Mouse (Mus musculus) G1E (cell line): Measurements from ENCODE around the gene Gdpd3.

Experiments
- CTCF ChIP-seq: IDR thresholded peaks from 2 replicates; pipeline ENCODE4 v1.5.1; 2012; ENCODE audit warnings: low read depth, low read length, inconsistent platforms, mixed read lengths
- GATA1 ChIP-seq: IDR thresholded peaks from 2 replicates; pipeline ENCODE4 v1.6.1; 2012; ENCODE audit warnings: borderline replicate concordance, low read length, inconsistent platforms, mixed read lengths
- POLR2AphosphoS5 ChIP-seq: IDR thresholded peaks from 2 replicates; pipeline ENCODE4 v1.6.1; 2012; ENCODE audit warnings: low read depth, low read length, inconsistent platforms; ENCODE audit not compliant: insufficient replicate concordance
- TAL1 ChIP-seq: conservative IDR thresholded peaks from 2 replicates; pipeline ENCODE4 v1.6.1; 2012; ENCODE audit warnings: low read depth, low read length, inconsistent platforms, mixed read lengths

DNA sequence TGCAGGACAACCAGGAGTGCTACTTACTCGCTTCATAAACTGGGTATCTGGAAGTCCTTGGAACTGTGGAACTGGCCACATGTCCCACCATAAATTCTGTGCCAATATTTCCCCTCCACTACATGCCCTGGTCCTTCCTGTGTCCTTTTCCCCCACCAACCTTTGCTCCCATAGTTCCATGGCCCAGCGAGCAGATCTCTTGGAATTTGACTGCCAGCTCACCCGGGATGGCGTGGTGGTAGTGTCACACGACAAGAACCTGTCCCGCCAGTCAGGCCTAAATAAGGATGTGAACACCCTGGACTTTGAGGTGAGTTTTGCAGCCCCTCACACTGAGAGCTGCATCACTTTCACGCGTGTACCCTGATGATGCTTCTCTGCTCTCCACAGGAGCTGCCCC lies 867 bp downstream of the Gdpd3 start:
- no peak for TF ChIP-seq CTCF
- no peak for TF ChIP-seq TAL1
- TF ChIP-seq GATA1, result no peak
- TF ChIP-seq POLR2AphosphoS5, result no peak
